Mouse (Mus musculus): ENCODE measurements at regions not wholly inside any gene's neighbourhood (a gene's known extent, or its start where the extent isn't known, plus 50 kb on each side); places are given as distances from the start of the nearest gene placed in this dataset.

DNA sequence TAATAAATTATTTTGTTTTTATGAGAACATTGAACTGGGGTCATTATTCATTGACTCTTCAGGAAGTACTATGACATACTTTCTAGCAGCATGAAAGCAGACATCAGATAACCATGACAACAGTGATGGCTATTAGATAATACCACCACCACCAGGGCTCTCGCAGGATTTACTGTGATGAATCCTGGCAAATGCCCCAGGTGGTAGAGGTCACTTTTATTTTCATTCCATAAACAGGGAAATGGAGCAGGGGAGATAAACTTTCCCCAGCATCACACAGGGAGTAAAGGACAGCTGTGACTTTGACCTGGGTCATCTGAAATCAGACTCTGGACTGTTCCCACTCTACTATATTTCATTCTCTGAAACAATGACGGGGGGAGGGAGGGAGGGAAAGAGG is 375.0 kb downstream of the Gja1 start:
- WGBS, result 23% methylated on average over 2 of the region's 2 CpGs

DNA sequence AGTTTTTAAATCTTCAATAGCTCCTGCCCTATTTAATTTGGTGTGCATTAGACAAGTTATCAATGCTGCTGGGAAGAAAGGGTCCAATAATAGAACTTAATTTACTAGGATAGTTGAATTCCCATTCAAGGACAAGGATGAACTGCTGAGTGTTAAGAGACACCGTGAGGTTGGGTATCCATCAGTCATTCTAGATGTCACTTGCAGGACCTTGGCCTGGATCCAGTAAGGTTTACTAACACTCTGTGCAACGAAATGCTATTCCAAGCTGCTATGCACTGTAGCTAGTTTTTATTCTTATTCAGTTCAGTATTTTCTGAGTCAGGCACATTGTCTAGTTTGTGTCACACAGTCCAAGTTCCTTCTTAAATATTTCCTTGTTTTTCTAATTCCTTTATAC is 376.4 kb downstream of the Gja1 start:
- 67% methylated on average over 2 of the region's 2 CpGs for WGBS
- no peak for DNase-seq (ENCODE audit: low read depth, low spot score)

More for the DNA sequence above, 375.0 kb downstream of the Gja1 start:
- DNase-seq (ENCODE audit: low read depth, low spot score), result no peak

DNA sequence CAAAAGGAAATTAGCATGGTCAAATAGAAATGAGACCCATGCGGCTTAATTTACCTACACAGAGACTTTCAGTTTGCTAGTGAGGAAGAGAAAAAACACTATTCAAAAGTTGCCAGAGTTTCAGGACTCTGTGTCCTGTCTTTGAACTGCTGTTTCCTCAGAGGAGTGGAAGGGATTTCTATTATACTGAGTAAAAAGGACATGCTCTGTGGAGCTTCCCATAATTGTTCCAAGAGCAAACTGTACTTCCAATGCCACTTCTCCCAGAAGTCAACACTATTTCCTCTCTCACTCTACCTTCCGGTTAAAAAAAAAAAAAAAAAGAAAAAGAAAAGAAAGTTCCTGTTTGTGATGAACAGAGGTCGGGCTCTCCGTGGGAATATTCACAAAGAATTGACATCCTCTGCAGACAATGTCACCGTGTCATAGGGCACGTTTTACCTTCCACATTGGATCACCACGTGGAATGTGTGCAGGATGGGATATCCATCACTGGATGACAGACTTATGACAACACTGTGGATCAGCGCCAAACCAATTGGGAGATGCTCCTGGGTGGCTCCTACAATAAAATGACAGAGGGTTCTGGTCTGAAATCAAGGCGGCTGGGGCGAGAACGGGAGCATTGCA is 377.5 kb downstream of the Gja1 start:
- WGBS, result 70% methylated on average over 11 of the region's 11 CpGs
- DNase-seq (ENCODE audit: low read depth, low spot score), result no peak

DNA sequence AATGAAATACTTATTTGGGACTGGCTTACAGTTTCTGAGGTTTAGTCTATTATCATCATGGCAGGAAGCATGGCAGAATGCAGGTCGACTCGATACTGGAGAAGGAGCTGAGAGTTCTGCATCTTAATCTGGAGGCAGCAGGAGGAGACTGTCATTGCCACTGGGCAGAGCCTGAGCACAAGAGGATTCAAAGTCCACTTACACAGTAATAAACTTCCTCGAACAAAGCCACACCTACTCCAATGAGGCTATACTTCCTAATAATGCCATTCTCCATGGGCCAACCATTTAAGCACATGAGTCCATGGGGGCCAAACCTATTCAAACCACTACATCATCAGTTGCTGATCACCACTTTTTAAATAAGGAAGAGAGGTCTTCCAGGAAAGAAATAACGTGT is 393.5 kb downstream of the Gja1 start:
- 29% methylated on average over 4 of the region's 4 CpGs for WGBS
- no peak for DNase-seq (ENCODE audit: low read depth, low spot score)

DNA sequence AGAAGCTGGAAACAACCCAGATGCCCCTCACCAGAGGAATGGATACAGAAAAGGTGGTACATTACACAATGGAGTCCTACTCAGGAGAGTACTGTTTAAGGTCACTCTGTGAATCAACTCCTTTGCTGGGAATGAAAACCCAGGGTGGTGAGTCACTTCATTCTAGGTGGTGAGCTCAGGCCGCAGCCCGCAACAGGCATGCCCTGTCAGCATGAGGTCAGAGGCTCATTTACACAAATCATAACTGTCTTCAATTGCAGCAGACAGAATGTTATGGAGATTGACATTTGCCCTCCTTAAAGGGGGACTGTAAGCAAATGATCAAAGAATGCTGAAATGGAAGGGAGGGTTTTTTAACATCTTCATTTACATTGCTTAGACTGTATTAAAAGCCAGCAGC is 405.1 kb downstream of the Gja1 start:
- DNase-seq (ENCODE audit: low read depth, low spot score), result no peak
- WGBS, result 55% methylated on average over 2 of the region's 2 CpGs

DNA sequence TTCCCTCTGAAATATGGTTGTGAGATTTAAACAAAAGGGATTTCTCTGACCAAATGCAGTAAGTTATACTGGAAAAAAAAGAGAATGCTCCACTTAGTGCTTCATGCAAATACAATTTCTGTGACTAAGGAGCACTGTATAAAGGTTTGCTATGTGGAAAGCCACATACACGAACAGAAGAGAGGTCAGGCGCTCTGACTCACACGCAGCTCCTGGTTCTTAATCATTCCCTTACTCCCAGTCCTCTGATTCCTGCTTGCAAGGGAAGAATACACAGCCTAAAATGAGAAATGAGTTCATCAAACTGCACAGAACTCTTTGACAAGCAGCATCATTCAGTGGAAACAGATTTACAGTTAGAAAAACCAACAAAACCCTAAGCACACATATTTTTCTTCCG is 406.8 kb downstream of the Gja1 start:
- DNase-seq (ENCODE audit: low read depth, low spot score), result no peak
- WGBS, result 78% methylated on average over 4 of the region's 4 CpGs

DNA sequence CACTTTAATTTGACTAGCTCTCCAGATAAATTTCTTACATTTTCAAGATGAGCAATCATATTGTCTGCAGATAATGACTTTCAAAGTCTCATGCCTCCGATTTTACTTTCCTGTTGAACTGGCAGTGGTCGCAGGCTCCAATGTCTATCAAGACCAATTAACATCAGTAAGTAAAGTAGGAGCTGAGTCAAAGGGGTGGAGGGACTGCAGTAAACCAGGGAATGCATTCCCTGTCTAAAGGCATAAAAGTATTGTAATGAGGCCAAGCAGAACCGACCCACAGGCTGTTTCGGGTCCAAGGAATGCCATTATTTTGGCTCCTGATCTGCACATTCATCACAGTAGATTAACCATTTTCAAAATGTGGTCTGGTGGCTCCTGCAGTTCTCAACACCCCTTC is 411.0 kb downstream of the Gja1 start:
- WGBS, result 75% methylated on average over 4 of the region's 4 CpGs
- DNase-seq (ENCODE audit: low read depth, low spot score), result no peak

DNA sequence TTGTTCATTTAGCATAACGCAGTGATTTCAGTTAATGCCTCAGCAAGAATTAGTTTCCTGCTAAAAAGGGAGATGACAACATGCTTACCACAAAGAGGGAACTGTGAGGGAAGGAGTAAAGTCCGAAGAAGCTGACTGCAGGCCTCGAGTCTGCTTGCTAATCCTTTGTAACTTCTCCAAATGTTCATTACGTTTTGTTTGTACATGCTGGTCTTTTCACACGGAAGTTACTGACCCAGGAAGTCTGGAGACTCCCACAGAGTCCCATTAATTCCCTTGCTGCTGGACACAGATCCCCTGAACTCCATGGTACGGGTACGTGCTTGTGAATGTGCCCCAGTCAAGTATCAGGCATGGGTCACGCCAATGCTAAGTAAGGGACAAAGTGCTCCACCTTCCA is 415.9 kb downstream of the Gja1 start:
- DNase-seq (ENCODE audit: low read depth, low spot score), result no peak
- 23% methylated on average over 8 of the region's 8 CpGs for WGBS

DNA sequence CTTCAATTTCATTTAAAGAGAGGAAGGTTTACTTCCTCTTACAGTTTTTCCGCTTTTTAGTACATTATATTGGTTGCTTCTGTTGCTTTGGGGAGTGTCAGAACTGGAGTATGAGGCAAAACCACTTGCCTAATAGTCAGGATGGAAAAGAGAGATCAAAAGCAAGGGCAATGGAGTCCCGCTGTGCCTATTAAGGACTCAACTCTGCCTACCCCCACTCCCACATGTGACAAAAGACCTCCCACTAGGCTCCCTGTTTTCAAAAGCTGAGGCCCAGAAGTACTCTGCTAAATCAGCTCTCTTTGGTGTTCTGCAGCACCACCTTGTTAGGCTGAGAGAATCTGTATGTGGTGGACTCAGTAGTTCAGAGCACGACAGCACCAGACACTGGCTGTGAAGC is 418.3 kb downstream of the Gja1 start:
- no peak for DNase-seq (ENCODE audit: low read depth, low spot score)
- WGBS, result 71% methylated on average over 3 of the region's 3 CpGs

DNA sequence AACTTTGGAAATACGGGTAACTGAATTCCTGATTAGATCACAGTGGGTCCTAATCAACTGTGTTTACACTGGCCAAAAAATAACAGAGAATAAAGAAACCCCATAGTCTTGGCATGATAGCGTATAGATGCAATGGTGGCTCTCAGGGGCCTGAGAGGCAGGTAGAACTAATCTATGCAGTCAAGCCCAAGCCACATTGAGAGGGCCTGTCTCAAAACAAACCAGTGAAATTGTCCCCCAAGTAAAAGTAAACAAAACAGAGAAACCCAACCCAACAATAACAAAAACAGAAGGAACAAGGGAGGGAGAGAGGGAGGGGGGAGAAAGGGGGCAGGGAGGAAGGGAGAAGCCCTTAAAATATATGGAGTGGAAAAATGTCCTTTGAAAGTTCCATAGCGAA is 422.2 kb downstream of the Gja1 start:
- DNase-seq (ENCODE audit: low read depth, low spot score), result no peak
- 88% methylated on average over 3 of the region's 3 CpGs for WGBS

DNA sequence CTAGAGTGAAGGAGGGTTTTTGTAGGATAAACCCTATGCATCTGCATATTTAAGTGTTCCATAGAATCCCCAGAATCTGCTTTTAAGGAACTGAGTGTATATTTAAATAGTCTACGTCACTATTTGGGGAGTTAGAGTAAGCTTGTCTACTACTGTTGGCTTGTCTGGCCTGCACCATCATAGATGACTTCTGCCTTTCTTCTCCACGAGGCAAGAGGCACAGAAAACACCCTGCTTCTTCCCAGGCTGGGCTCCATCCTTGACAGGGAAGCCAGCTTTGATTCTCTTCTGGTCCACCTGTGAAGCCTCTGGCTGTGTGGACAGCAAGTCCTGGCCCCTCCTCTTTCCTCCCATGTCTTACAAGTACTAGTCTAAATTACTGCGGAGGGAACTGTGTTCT is 422.6 kb downstream of the Gja1 start:
- no peak for DNase-seq (ENCODE audit: low read depth, low spot score)
- 69% methylated on average over 3 of the region's 3 CpGs for WGBS

DNA sequence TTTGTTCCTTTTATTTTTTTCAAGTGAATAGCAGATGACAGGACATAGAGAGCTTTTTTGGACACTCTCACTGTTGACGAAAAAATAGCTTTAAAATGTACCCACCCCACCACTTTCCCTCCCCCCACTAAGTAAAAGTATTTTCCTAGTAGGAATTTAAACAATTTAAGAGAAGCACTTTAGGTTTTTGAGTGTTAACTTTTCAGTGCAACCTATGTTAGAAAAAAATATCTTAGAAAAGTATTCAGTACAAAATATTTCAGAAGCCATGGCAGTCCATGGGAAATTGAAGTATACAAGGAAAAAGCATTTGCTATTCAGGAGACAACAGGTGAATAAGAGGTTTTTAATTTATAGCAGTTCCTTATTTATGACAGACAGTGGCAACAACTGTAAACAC is 431.9 kb downstream of the Gja1 start:
- 60% methylated on average over 1 of the region's 1 CpGs for WGBS
- no peak for DNase-seq (ENCODE audit: low read depth, low spot score)

DNA sequence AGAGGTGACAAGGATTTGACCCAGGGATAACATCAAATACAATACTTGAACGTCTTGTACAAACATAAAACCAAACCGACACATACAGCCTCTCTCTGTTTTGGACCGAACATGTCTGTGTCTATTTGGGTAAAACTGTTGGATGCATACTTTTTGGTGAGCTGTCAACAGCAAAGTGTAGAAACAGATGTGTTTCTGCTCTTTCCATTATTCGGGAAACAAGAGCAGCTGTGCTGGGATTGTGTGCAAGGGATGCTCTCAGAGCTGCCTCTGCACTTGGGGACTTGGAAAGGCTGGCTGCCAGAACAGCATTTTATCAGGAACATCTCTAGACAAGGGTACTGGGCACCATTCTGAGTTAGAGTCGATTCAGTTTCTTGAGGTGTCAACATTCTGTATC is 445.0 kb downstream of the Gja1 start:
- no peak for DNase-seq (ENCODE audit: low read depth, low spot score)
- 63% methylated on average over 5 of the region's 5 CpGs for WGBS

DNA sequence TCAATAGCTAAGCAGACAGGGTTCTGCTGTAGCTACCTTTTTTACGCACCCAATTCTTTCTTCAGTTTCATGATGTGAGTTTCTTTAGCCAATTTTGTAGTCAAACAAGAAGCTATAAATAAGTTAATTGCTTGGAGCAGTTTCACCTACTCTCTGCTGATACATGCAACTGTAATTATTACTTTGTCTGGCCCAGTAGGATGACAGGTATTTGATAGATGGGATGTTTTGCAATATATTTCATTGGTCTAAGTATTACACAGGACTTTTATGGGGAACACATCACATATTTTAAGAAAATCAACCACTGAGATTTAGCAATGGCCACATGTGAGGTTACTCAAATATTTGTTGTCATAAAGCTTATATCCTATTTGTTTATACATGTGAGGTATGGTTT is 454.2 kb downstream of the Gja1 start:
- 89% methylated on average over 1 of the region's 1 CpGs for whole genome bisulfite sequencing
- no peak for DNase-seq (ENCODE audit: low read depth, low spot score)

DNA sequence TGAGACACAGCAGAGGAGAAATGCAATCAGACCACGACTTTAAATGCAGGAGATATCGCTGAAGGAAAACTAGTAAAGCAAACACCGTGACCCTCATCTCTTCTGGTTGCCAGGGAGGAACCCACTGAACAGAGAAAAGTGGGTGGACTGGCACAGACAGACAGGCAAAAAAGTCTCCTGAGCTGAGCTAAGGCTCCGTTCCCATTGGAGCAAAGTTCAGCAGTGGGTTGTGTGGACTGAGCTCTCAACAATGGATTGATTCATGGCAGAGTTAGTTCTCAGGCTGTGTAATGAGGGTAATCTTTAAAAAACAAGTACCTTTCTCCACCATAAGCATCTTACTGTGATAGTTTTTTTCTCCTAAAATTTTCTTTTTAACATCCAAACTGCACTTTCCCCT is 454.8 kb downstream of the Gja1 start:
- no peak for DNase-seq (ENCODE audit: low read depth, low spot score)
- 50% methylated on average over 4 of the region's 4 CpGs for WGBS

DNA sequence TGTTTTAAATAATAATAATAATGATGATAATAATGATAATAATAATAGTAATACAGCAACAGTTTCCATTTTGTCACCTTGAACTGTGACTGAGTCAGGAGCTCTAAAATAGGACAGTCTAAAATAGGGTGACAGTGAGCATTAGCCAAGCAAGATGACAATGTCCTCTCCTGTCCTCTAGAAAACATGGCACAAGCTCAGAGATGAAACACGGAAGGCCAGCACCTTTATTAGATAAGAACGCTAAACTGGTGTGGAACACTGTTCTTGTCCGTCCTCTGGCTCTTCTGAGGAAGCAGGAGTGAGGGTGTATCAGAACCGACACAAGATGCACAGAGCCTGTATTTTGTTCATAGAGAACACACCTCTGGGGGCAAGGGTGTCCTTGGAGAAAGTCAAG is 459.0 kb downstream of the Gja1 start:
- DNase-seq (ENCODE audit: low read depth, low spot score), result no peak
- 86% methylated on average over 4 of the region's 4 CpGs for WGBS

DNA sequence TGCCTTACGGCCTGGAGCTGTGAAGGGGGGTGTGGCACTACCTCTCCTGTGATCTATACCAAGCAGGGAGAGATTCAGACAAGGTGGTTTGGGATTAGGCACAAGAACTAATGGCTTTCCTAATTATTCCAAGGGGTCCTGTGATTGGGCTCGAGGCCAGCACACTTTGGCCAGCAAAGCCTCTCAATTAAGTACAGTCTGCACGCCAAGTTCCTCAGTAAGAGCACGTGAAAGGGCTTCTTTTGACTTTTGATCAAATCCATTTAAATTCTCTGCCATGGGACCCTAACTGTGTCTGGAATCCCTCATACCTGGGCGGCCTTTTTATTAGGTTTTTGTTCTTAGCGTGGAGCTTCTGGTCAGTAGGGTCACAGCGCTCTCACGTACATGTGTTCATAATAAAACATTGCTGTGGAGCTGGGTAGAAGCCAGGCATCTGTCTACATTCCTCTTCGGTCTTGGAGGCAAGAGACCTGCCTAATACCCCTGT is 461.9 kb downstream of the Gja1 start:
- WGBS, result 57% methylated on average over 9 of the region's 9 CpGs
- DNase-seq (ENCODE audit: low read depth, low spot score), result no peak

DNA sequence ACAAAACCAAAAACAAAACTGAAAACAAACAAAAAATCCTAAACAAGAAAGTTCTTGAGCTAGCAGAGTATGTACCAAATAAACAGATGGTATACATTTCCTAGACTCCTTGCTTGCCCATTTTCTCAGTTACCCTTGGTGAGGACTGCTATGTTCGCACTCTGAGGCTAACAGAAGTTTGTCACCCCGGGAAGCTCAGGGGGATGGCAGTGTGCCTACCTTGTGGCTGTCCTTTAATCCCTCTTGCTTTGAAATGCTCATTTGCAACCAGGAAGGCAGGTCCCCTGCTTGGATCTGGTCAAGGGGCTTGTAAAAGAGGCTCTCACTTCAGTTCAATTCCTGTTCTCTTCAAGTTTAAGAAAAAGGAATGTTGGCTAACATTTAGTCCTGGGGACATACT is 462.4 kb downstream of the Gja1 start:
- DNase-seq (ENCODE audit: low read depth, low spot score), result no peak
- WGBS, result 55% methylated on average over 2 of the region's 2 CpGs

DNA sequence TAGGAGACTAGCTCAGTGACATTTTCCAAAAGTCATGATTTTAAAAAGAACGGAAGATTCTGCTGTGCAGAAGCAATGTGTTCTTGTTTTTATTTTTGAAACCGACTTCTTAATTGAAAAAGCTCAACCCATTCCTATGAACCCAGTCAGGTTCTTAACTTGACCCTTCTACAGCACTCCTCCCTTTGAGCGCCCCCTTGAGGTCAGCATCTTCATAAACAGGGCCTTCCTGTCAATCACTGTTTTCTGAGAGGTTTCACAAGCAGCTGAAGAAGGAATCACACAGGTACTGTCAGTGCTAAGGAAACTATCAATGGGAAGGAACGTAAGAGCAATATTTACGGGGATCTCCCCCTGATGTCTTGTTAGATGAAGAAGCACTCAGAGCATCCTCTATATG is 463.6 kb downstream of the Gja1 start:
- 65% methylated on average over 5 of the region's 5 CpGs for WGBS

DNA sequence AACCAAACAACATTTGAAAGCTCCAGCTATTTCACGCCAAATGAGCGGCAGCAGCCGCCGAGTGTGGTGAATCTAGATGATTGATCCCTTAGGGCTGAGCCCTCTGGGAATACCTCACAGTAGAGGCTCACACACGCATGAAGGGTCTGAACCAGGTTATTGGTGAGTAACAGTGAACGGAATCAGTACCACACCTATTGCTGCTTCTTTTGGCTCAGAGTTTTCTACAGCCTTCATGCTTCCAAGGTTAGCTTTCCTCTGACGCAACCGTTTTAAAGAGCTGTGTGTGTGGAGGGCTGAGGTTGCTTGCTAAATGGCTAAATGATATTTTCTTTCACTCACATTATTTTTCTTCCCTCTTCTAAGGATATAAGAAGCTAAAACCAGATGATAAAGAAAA is 464.4 kb downstream of the Gja1 start:
- no peak for DNase-seq (ENCODE audit: low read depth, low spot score)
- 91% methylated on average over 8 of the region's 8 CpGs for WGBS

More for the DNA sequence above, 463.6 kb downstream of the Gja1 start:
- DNase-seq (ENCODE audit: low read depth, low spot score), result peak; percentile 13

DNA sequence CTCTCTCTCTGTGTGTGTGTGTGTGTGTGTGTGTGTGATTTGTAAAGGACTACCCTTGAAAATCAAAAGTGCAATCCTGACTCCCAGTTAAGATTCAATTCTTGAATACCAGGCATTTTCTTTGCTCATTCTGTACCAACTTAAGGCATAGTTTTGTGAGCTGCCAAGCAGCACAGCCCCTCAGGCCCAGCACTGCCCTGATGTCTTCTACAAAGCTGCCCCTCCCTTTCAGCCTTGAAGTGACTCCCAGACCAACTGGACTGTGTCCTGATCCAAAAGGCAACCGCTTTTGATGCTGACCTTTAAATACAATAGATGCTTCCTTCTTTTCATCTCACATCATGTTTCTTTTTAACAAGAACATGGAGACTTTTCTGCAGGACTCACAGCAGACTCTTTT is 464.8 kb downstream of the Gja1 start:
- no peak for DNase-seq (ENCODE audit: low read depth, low spot score)
- 47% methylated on average over 1 of the region's 1 CpGs for WGBS

DNA sequence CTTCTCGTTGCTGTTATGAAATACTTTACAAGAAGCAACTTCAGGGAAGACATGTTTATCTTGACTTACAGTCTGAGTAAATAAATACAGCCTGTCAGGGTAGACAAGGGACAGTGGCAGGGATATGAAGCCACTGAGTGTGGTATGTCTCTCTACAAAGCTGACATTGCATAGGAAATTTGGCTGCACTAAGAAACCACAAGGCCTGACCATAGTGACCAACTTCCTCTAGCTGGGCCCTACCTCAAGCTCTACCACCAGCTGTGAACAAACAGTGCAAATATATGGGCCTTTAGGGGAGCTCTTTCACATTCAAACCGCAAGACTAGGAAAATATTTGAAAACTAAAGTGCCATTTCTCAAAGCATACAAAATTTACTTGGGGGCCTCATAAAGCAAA is 475.4 kb downstream of the Gja1 start:
- no peak for DNase-seq (ENCODE audit: low read depth, low spot score)
- 62% methylated on average over 2 of the region's 2 CpGs for WGBS
